Mouse (Mus musculus) olfactory bulb, adult 2 months (tissue): ENCODE results near the gene Phldb2.

Source experiments
- CTCF ChIP-seq: fragments of 200-500 bp; IDR thresholded peaks from 2 replicates; pipeline ENCODE4 v1.5.1; 2012; ENCODE audit warnings: low read depth, mild to moderate bottlenecking, low read length, moderate library complexity; ENCODE audit not compliant: insufficient read depth
- POLR2A ChIP-seq: fragments of 200-500 bp; IDR thresholded peaks from 2 replicates; pipeline ENCODE4 v1.6.1; 2012; ENCODE audit warnings: mild to moderate bottlenecking, low read depth, low read length, moderate library complexity; ENCODE audit not compliant: insufficient read depth

GRCm38 (mm10) chr16:45824025-45824424 is 129.4 kb downstream of the Phldb2 start:
- TF ChIP-seq CTCF (no peak), POLR2A (no peak)
